Mouse (Mus musculus) kidney, embryonic 15.5 days (tissue): ENCODE data around the gene Map3k12. TPM values are rescaled to one million over a fixed set of nuclear protein-coding genes. Genes with fewer than 3 reads are reported as not detected.

Source experiments
- ATAC-seq: fragments of 200-750 bp; cut with Nextera tagmentation; replicated peaks from 2 replicates; pipeline ENCODE4 v1.8.0; 2017; ENCODE audit warnings: moderate TSS enrichment; ENCODE audit not compliant: low FRiP score
- H3K27ac ChIP-seq: fragments of 300-500 bp; sonication (generic); 2 replicates; pipeline ENCODE4 v1.5.1; 2015; ENCODE audit warnings: mild to moderate bottlenecking, inconsistent platforms
- H3K27me3 ChIP-seq: fragments of 300-500 bp; sonication (generic); 2 replicates; pipeline ENCODE4 v1.6.1; 2015; ENCODE audit warnings: inconsistent platforms
- H3K36me3 ChIP-seq: fragments of 300-500 bp; sonication (generic); 2 replicates; pipeline ENCODE4 v1.6.1; 2015; ENCODE audit warnings: inconsistent platforms
- H3K4me1 ChIP-seq: fragments of 300-500 bp; sonication (generic); 2 replicates; pipeline ENCODE4 v1.6.1; 2015; ENCODE audit warnings: inconsistent platforms
- H3K4me2 ChIP-seq: fragments of 300-500 bp; sonication (generic); 2 replicates; pipeline ENCODE4 v1.6.1; 2015; ENCODE audit warnings: moderate library complexity, mild to moderate bottlenecking, inconsistent platforms
- H3K4me3 ChIP-seq: fragments of 300-500 bp; sonication (generic); replicated peaks from 2 replicates; pipeline ENCODE4 v1.5.1; 2015; ENCODE audit warnings: mild to moderate bottlenecking, inconsistent platforms
- H3K9ac ChIP-seq: fragments of 300-500 bp; sonication (generic); 2 replicates; pipeline ENCODE4 v1.6.1; 2015; ENCODE audit warnings: mild to moderate bottlenecking, inconsistent platforms
- H3K9me3 ChIP-seq: fragments of 300-500 bp; sonication (generic); replicated peaks from 2 replicates; pipeline ENCODE4 v1.6.1; 2016; ENCODE audit warnings: inconsistent platforms
- WGBS: fragments of 180-500 bp; shearing (Covaris S2); methylation state at CpG from one replicate; pipeline ENCODE4 v1.1.7; 2015; ENCODE audit warnings: mixed read lengths; 5-methylcytosine and 5-hydroxymethylcytosine counted together
- polyA plus RNA-seq: library from polyadenylated mRNA; unstranded; fragments of >200 nt; fragmentation: Nextera tagmentation; extraction: Ambion mirVana; gene quantifications from 2 replicates; pipeline ENCODE4 v1.2.1, GENCODE M21; 2015

The Map3k12 gene
- 15.3 and 19.7 TPM in 2 replicates for polyA plus RNA-seq

DNA sequence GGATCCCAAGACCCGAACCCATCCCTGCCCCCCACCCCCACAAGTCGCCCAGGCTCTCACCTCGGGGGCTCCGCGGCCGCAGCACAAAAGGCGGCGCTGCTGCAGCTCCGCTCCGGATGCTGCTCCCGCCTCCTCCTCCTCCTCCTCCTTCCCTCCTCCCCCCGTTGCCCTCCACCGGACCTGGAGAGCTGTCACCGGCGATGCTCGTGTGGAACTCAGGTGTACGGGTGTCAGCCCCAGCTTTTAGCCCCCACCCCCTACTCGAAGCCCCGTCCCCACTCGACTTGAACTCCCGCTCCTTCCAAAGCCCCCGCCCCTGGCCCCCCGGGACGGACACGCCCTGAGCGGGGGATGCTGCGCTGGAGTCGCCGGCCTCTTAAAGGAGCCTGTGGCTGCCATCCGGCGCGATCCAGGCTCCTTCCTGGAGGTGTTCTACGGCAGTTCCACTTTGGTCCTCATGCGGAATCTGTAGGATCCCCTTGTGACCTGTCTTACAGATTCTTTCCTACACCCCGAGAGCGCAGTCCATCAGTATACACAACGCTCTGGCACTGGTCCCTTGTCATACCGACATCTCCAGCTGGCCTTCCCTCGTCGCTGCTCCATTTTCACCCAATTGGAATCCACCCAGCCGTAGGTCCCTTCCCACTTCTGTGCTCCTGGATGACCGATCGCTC, at the start of gene Map3k12:
Map3k12 (minus strand) TSS at position 337 of the 677 bp plus-strand sequence.
- H3K9ac ChIP-seq, result peak within 1 kb of the TSS; percentile 61
- H3K4me3 ChIP-seq, result peak within 1 kb of the TSS; percentile 80
- H3K9me3 ChIP-seq, result no peaks in the 10 kb centered on the region
- H3K4me1 ChIP-seq, result peaks cover 47% of the 10 kb centered on the region
- H3K27ac ChIP-seq, result peak within 1 kb of the TSS; percentile 100
- peaks cover 18% of the 10 kb centered on the region for H3K36me3 ChIP-seq
- ATAC-seq, result peak; percentile 10
- H3K27me3 ChIP-seq, result no peaks in the 10 kb centered on the region
- peak within 1 kb of the TSS; percentile 81 for H3K4me2 ChIP-seq
- WGBS, result under 1% methylated on average over 43 of the region's 43 CpGs

DNA sequence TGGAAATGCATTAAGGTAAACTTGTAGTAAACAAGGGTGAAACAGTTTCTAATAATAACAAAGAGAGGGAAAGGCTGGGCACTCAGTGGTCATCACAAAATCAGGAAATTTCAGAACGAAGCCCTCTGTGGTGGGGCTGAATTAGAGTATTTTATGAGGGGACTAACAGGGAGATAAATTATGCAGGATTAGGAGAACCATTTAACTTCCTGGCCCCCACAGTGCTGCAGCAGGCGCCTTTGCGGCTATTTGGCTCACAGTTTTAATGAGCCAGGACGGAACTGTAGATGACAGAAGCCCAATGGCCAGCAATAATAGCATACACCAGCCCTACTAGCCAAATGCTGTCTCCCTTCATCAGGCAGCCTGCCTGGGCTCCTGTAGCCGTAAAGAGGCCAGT, 46.8 kb upstream of the Map3k12 start:
- ATAC-seq, result no peak
- 70% methylated on average over 5 of the region's 5 CpGs for WGBS
- Histone ChIP-seq H3K36me3 (peaks cover 31% of the 10 kb centered on the region), H3K4me3 (no peak overlapping the region), H3K27me3 (no peaks in the 10 kb centered on the region), H3K4me1 (no peaks in the 10 kb centered on the region), H3K4me2 (no peak overlapping the region), H3K27ac (no peak overlapping the region), H3K9me3 (no peaks in the 10 kb centered on the region), H3K9ac (no peak overlapping the region)

DNA sequence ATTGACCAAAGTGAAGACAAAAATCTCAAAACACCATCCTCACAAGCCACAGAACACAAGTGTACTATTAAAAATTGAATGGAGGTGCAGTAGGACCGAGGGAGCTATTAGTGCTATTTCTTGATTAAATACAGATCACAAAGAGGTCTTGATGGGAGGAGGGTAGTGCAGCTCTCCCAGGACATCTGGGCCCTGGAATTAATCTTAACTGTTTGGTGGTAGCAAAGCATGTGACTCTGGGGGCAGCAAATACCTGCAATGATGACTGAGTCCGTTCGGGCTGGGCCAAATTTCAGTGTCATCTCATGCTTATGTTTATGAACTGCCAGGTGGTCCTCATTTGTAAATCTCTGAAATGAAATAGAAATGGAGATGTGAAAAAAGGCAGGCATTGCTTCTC, 46.2 kb upstream of the Map3k12 start:
- H3K4me1 ChIP-seq, result no peaks in the 10 kb centered on the region
- ATAC-seq, result no peak
- no peak overlapping the region for H3K9ac ChIP-seq
- no peaks in the 10 kb centered on the region for H3K9me3 ChIP-seq
- H3K36me3 ChIP-seq, result peaks cover 31% of the 10 kb centered on the region
- H3K27me3 ChIP-seq, result no peaks in the 10 kb centered on the region
- H3K27ac ChIP-seq, result no peak overlapping the region
- no peak overlapping the region for H3K4me3 ChIP-seq
- WGBS, result 92% methylated on average over 3 of the region's 3 CpGs
- no peak overlapping the region for H3K4me2 ChIP-seq

DNA sequence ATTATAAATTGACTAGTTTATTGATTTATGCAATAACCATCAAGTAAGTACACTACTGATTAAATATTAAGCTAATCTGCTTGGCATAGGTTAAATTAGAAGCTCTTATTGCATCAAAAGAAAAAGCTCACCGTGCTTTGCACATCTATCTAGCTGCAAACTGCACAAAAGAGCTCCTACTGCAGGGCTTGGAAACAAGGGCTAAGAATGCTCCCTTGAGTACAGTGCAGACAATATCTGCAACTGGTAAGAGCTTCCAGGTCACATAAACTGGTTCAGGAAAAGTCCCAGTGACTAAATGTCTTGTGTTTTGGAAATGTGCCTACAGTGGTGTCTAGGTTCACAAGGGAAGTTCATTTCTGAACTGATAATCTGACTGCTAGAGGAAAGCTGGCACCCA, 45.6 kb upstream of the Map3k12 start:
- peaks cover 31% of the 10 kb centered on the region for H3K36me3 ChIP-seq
- H3K4me1 ChIP-seq, result no peaks in the 10 kb centered on the region
- H3K9me3 ChIP-seq, result no peaks in the 10 kb centered on the region
- H3K4me2 ChIP-seq, result no peak overlapping the region
- 96% methylated on average over 1 of the region's 1 CpGs for WGBS
- ATAC-seq, result no peak
- H3K27me3 ChIP-seq, result no peaks in the 10 kb centered on the region
- no peak overlapping the region for H3K4me3 ChIP-seq
- H3K9ac ChIP-seq, result no peak overlapping the region
- H3K27ac ChIP-seq, result no peak overlapping the region

DNA sequence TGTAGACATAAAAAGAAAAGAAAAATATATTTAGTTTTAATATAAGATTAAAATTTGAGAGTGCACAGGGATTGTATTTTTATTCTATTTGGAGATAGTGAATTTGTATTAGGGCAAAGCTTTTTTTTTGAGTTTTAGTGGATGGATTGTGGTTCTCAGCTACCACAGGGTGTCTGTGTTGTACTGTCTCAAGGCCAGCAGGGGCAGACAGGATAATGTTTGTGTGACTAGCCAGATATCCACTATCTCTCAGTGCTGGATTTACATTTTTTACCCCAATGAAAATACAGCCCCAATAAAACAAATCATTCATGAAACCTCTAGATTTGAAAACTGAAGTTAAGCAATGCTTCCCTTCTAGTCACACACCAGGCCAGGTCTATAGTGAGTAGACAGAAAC, 40.7 kb upstream of the Map3k12 start:
- peaks cover 64% of the 10 kb centered on the region for H3K36me3 ChIP-seq
- ATAC-seq, result no peak
- H3K27me3 ChIP-seq, result no peaks in the 10 kb centered on the region

DNA sequence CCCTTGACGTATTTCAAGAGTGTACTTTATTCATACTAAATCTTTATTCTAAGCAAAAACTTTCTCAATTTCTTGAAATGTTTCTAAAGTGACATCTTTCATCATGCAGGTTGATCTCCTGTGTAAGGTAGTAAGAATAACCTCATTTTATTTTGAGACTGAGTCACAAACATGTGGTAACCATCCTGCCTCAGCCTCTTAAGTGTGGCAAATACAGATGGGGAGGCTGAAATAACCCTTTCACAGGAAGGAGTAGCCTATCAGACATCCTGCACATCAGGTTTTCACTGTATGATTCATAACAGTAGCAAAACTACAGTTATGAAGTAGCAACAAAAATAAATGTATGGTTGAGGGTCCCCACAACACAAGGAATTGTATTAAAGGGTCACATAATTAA, 38.7 kb upstream of the Map3k12 start:
- 94% methylated on average over 1 of the region's 1 CpGs for WGBS

More for the DNA sequence above, 40.7 kb upstream of the Map3k12 start:
- Histone ChIP-seq H3K4me2 (no peak overlapping the region), H3K9me3 (no peaks in the 10 kb centered on the region), H3K4me3 (no peak overlapping the region), H3K9ac (no peak overlapping the region), H3K4me1 (no peaks in the 10 kb centered on the region), H3K27ac (no peak overlapping the region)

DNA sequence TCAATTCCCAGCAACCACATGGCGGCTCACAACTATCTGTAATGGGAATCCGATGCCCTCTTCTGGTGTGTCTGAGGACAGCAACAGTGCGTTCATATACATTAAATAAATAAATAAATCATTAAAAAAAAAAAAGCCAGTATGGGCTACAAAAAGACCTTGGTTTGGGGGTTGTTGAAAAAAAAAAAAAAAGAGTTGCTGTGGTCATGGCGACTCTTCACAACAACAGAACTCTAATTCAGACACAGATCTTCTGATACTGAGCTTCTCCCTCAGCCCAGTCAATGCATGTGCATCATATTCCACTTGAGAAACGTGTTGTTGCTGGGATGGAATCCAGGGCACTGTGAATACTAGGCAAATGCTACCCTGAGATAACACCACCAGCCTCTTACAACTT, 35.7 kb upstream of the Map3k12 start:
- H3K9ac ChIP-seq, result no peak overlapping the region
- 94% methylated on average over 5 of the region's 5 CpGs for WGBS
- no peak overlapping the region for H3K27ac ChIP-seq
- ATAC-seq, result no peak
- peaks cover 80% of the 10 kb centered on the region for H3K36me3 ChIP-seq
- H3K4me2 ChIP-seq, result no peak overlapping the region
- H3K27me3 ChIP-seq, result no peaks in the 10 kb centered on the region
- H3K9me3 ChIP-seq, result no peaks in the 10 kb centered on the region
- no peaks in the 10 kb centered on the region for H3K4me1 ChIP-seq
- H3K4me3 ChIP-seq, result no peak overlapping the region

More for the DNA sequence above, 38.7 kb upstream of the Map3k12 start:
- Histone ChIP-seq H3K27ac (no peak overlapping the region), H3K4me3 (no peak overlapping the region), H3K36me3 (peaks cover 70% of the 10 kb centered on the region), H3K4me2 (no peak overlapping the region), H3K9ac (no peak overlapping the region), H3K4me1 (no peaks in the 10 kb centered on the region), H3K27me3 (no peaks in the 10 kb centered on the region), H3K9me3 (no peaks in the 10 kb centered on the region)
- ATAC-seq, result no peak

DNA sequence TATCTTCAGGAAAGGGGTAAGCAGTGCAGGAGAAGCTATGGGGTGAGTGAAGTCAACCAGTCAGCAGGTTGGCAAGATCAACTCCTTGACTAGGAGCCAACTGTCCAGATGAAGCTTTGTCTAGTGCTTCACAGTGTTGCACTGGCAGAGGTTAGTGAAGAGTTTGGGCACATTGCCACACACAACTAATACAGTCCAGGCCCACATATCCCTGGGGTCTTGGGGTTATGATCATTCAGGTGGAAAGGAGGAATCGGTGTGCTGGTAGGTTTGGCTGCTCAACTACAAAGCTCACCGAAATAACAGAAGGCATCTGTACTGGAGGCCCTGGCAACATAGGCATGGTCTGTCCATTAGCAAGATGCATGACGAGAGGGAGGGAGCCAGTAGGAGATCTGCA, 30.6 kb upstream of the Map3k12 start:
- no peak overlapping the region for H3K9ac ChIP-seq
- H3K4me3 ChIP-seq, result no peak overlapping the region
- no peak for ATAC-seq
- no peaks in the 10 kb centered on the region for H3K4me1 ChIP-seq
- no peak overlapping the region for H3K27ac ChIP-seq
- peaks cover 79% of the 10 kb centered on the region for H3K36me3 ChIP-seq
- no peaks in the 10 kb centered on the region for H3K27me3 ChIP-seq
- no peaks in the 10 kb centered on the region for H3K9me3 ChIP-seq
- whole genome bisulfite sequencing, result 93% methylated on average over 3 of the region's 3 CpGs
- H3K4me2 ChIP-seq, result no peak overlapping the region

DNA sequence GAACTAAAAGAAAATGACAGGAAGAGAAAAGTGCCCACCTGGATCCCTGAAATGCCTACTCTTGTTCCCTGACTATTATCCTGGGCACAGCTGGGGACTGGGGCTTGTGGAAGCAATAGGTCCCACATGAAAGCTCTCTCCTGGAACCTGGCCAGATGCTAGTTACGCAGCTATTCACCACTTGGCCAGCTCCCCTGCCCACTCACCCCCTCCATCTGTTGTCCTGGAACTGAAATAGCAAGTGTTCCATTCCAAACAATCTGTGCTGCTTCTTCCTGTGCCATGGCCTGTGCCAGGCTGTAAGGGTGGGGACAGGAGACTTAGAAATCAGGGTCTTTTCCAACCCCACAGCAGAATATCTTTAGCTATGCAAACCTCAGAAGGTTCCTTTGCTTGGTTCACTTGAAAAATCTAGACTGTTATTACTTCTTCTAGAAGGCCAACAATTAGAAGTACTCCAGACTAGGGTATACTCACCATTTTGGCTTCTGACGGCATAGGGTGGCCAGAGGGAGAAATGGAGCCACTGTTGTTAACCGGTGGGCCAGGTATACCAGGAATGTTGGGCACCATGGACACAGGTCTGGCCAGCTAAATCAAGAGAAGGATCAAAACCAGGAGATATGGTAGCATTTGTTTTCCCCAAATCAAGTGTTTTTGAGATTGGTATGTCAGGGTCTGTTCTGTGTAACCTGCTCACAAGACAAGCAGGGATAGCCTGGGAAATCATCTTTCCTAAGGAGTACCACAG, 30.0 kb upstream of the Map3k12 start:
- Histone ChIP-seq H3K4me2 (no peak overlapping the region), H3K9me3 (no peaks in the 10 kb centered on the region), H3K27ac (no peak overlapping the region), H3K27me3 (no peaks in the 10 kb centered on the region), H3K4me1 (no peaks in the 10 kb centered on the region), H3K9ac (no peak overlapping the region), H3K4me3 (no peak overlapping the region), H3K36me3 (peaks cover 79% of the 10 kb centered on the region)
- WGBS, result 88% methylated on average over 3 of the region's 3 CpGs
- ATAC-seq, result no peak

DNA sequence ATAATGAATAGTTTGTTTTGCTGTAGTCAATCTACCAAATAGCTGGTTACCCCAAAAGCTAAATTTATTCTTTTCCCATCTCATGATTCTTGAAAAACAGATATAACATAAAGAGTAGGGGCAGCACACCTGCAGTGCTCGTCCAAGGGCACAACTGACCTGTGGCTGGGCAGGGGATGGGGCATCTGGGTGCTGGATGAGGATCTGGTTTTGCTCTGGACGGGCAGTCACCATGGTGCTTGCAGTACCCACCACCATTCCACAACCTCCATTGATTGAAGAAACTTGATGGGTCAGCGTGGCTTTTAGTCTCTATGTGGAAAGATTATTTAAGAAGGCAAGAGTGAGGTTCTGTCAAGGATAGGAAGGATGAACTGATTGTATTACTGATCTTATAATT, 29.4 kb upstream of the Map3k12 start:
- H3K36me3 ChIP-seq, result peaks cover 79% of the 10 kb centered on the region
- ATAC-seq, result no peak
- no peak overlapping the region for H3K4me3 ChIP-seq
- WGBS, result 88% methylated on average over 3 of the region's 3 CpGs
- no peak overlapping the region for H3K4me2 ChIP-seq
- no peaks in the 10 kb centered on the region for H3K27me3 ChIP-seq
- H3K9ac ChIP-seq, result no peak overlapping the region
- H3K9me3 ChIP-seq, result no peaks in the 10 kb centered on the region
- no peak overlapping the region for H3K27ac ChIP-seq
- no peaks in the 10 kb centered on the region for H3K4me1 ChIP-seq

DNA sequence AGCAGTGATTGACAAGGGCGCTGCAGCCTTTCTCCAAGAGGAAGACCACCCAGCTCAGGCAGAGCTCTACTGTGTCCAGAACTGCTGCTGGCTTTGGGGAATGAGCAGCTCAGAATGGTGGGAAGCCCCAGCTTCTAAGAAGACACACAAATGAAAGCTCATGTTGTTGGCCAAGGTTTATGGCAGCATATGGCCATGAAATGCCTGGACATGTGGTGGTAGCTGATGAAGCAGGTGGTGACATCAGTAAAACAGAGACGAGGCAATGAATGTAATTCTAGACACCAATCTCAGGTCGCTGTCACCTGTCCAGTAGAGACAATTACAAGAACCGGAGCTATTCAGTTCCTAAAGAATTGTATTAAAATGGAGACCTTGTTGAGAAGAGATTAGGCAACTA, 27.9 kb upstream of the Map3k12 start:
- WGBS, result 90% methylated on average over 4 of the region's 4 CpGs
- Histone ChIP-seq H3K9me3 (no peaks in the 10 kb centered on the region), H3K36me3 (peaks cover 85% of the 10 kb centered on the region), H3K4me2 (no peak overlapping the region), H3K27me3 (no peaks in the 10 kb centered on the region), H3K9ac (no peak overlapping the region), H3K4me1 (no peaks in the 10 kb centered on the region), H3K27ac (no peak overlapping the region), H3K4me3 (no peak overlapping the region)
- ATAC-seq, result no peak

DNA sequence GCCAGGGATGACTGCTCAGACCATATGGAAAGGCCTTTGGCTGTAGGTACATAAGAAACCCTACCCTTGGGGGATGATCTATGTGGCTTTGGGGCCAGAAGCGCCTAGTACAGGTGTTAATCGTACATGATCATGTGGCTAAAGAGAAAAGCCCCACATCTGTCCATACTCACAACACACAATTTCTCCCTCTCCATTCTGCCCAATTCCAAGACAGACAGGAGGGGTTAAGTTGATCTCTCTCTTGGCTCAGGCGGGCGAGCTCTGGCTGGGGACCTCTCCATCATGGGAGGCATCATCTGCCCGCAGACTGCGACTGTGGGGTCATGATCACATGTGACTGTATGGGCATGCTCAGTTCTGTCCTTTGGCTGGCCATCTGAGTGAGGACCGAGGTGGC, 17.1 kb upstream of the Map3k12 start:
- Histone ChIP-seq H3K36me3 (peaks cover 91% of the 10 kb centered on the region), H3K9me3 (no peaks in the 10 kb centered on the region), H3K27me3 (no peaks in the 10 kb centered on the region), H3K9ac (no peak overlapping the region), H3K27ac (no peak overlapping the region), H3K4me2 (no peak overlapping the region), H3K4me1 (no peaks in the 10 kb centered on the region), H3K4me3 (no peak overlapping the region)
- ATAC-seq, result no peak
- 88% methylated on average over 7 of the region's 7 CpGs for WGBS
